Mouse (Mus musculus): ENCODE measurements at regions not wholly inside any gene's neighbourhood (a gene's known extent, or its start where the extent isn't known, plus 50 kb on each side); places are given as distances from the start of the nearest gene placed in this dataset.
"Not testable (repeated sequence)": the region's sequence is repeated elsewhere in the genome, so short reads cannot be mapped to it uniquely, and the experiment has no call there.

GRCm38 (mm10) chr6:37686094-37686493 lies 156.1 kb downstream of the Akr1d1 start:
- H3K36me3 ChIP-seq (ENCODE audit: control insufficient read depth, insufficient read depth, low read length), result no peaks in the 10 kb centered on the region
- ATAC-seq (ENCODE audit: low FRiP score, low TSS enrichment) (no peak), DNase-seq (no peak)
- H3K27ac ChIP-seq (replicated peaks; ENCODE audit: low read depth, low read length), result no peak overlapping the region
- no peaks in the 10 kb centered on the region for H3K27me3 ChIP-seq (ENCODE audit: control insufficient read depth, insufficient read depth, low read length)
- no peak overlapping the region for H3K4me3 ChIP-seq (replicated peaks; ENCODE audit: low read depth, low read length)
- H3K9me3 ChIP-seq (ENCODE audit: control insufficient read depth, low read length), result 0 out of 2 replicates have a peak, but pooled peaks cover 6% of the 10 kb centered on the region
- no peaks in the 10 kb centered on the region for H3K4me1 ChIP-seq (ENCODE audit: control insufficient read depth, insufficient read depth, low read length)
- WGBS, result 96% methylated on average over 14 of the region's 14 CpGs
- no peak overlapping the region for H3K9ac ChIP-seq (replicated peaks; ENCODE audit: low read length)
- H3K4me2 ChIP-seq (ENCODE audit: low read length), result no peak overlapping the region

- DNase-seq (no peak), ATAC-seq (ENCODE audit: low FRiP score, low TSS enrichment) (no peak)
- no peaks in the 10 kb centered on the region for H3K27me3 ChIP-seq (ENCODE audit: control insufficient read depth, insufficient read depth, low read length)
- H3K9me3 ChIP-seq (ENCODE audit: control insufficient read depth, low read length), result 0 out of 2 replicates have a peak, but pooled peaks cover 3% of the 10 kb centered on the region
- WGBS, result 27% methylated on average over 1 of the region's 1 CpGs
- no peak overlapping the region for H3K27ac ChIP-seq (replicated peaks; ENCODE audit: low read depth, low read length)
- no peak overlapping the region for H3K4me2 ChIP-seq (ENCODE audit: low read length)
- no peaks in the 10 kb centered on the region for H3K4me1 ChIP-seq (ENCODE audit: control insufficient read depth, insufficient read depth, low read length)
- no peaks in the 10 kb centered on the region for H3K36me3 ChIP-seq (ENCODE audit: control insufficient read depth, insufficient read depth, low read length)
- no peak overlapping the region for H3K9ac ChIP-seq (replicated peaks; ENCODE audit: low read length)
- no peak overlapping the region for H3K4me3 ChIP-seq (replicated peaks; ENCODE audit: low read depth, low read length)
These were observed 159.1 kb downstream of the Akr1d1 start for GRCm38 (mm10) chr6:37688866-37689617.

- DNase-seq (no peak), ATAC-seq (ENCODE audit: low FRiP score, low TSS enrichment) (no peak)
- H3K4me1 ChIP-seq (ENCODE audit: control insufficient read depth, insufficient read depth, low read length), result no peaks in the 10 kb centered on the region
- no peaks in the 10 kb centered on the region for H3K27me3 ChIP-seq (ENCODE audit: control insufficient read depth, insufficient read depth, low read length)
- H3K9ac ChIP-seq (replicated peaks; ENCODE audit: low read length), result no peak overlapping the region
- 0 out of 2 replicates have a peak, but pooled peaks cover 3% of the 10 kb centered on the region for H3K9me3 ChIP-seq (ENCODE audit: control insufficient read depth, low read length)
- no peak overlapping the region for H3K27ac ChIP-seq (replicated peaks; ENCODE audit: low read depth, low read length)
- H3K4me3 ChIP-seq (replicated peaks; ENCODE audit: low read depth, low read length), result no peak overlapping the region
- H3K4me2 ChIP-seq (ENCODE audit: low read length), result no peak overlapping the region
- no peaks in the 10 kb centered on the region for H3K36me3 ChIP-seq (ENCODE audit: control insufficient read depth, insufficient read depth, low read length)
These were observed 159.7 kb downstream of the Akr1d1 start for GRCm38 (mm10) chr6:37689696-37690095.

GRCm38 (mm10) chr6:37691976-37692644 lies 162.1 kb downstream of the Akr1d1 start:
- 92% methylated on average over 7 of the region's 7 CpGs for WGBS
- H3K4me1 ChIP-seq (ENCODE audit: control insufficient read depth, insufficient read depth, low read length), result no peaks in the 10 kb centered on the region
- H3K9me3 ChIP-seq (ENCODE audit: control insufficient read depth, low read length), result no peaks in the 10 kb centered on the region
- no peak for DNase-seq
- H3K4me2 ChIP-seq (ENCODE audit: low read length), result no peak overlapping the region
- no peak overlapping the region for H3K9ac ChIP-seq (replicated peaks; ENCODE audit: low read length)
- no peaks in the 10 kb centered on the region for H3K36me3 ChIP-seq (ENCODE audit: control insufficient read depth, insufficient read depth, low read length)
- H3K4me3 ChIP-seq (replicated peaks; ENCODE audit: low read depth, low read length), result no peak overlapping the region
- no peak for ATAC-seq (ENCODE audit: low FRiP score, low TSS enrichment)
- no peaks in the 10 kb centered on the region for H3K27me3 ChIP-seq (ENCODE audit: control insufficient read depth, insufficient read depth, low read length)
- no peak overlapping the region for H3K27ac ChIP-seq (replicated peaks; ENCODE audit: low read depth, low read length)

- ATAC-seq (ENCODE audit: low FRiP score, low TSS enrichment) (no peak), DNase-seq (no peak)
- Histone ChIP-seq H3K4me2 (ENCODE audit: low read length) (no peak overlapping the region), H3K9ac (replicated peaks; ENCODE audit: low read length) (no peak overlapping the region), H3K36me3 (ENCODE audit: control insufficient read depth, insufficient read depth, low read length) (no peaks in the 10 kb centered on the region), H3K4me3 (replicated peaks; ENCODE audit: low read depth, low read length) (no peak overlapping the region), H3K9me3 (ENCODE audit: control insufficient read depth, low read length) (no peaks in the 10 kb centered on the region), H3K4me1 (ENCODE audit: control insufficient read depth, insufficient read depth, low read length) (no peaks in the 10 kb centered on the region), H3K27me3 (ENCODE audit: control insufficient read depth, insufficient read depth, low read length) (no peaks in the 10 kb centered on the region), H3K27ac (replicated peaks; ENCODE audit: low read depth, low read length) (no peak overlapping the region)
- WGBS, result 60% methylated on average over 2 of the region's 2 CpGs
These were observed 162.8 kb downstream of the Akr1d1 start for GRCm38 (mm10) chr6:37692758-37693157.

- Histone ChIP-seq H3K9me3 (ENCODE audit: control insufficient read depth, low read length) (no peaks in the 10 kb centered on the region), H3K4me1 (ENCODE audit: control insufficient read depth, insufficient read depth, low read length) (no peaks in the 10 kb centered on the region), H3K9ac (replicated peaks; ENCODE audit: low read length) (no peak overlapping the region), H3K27me3 (ENCODE audit: control insufficient read depth, insufficient read depth, low read length) (no peaks in the 10 kb centered on the region), H3K36me3 (ENCODE audit: control insufficient read depth, insufficient read depth, low read length) (no peaks in the 10 kb centered on the region), H3K4me3 (replicated peaks; ENCODE audit: low read depth, low read length) (no peak overlapping the region), H3K4me2 (ENCODE audit: low read length) (no peak overlapping the region), H3K27ac (replicated peaks; ENCODE audit: low read depth, low read length) (no peak overlapping the region)
- DNase-seq, result no peak
- no peak for ATAC-seq (ENCODE audit: low FRiP score, low TSS enrichment)
These were observed 166.1 kb downstream of the Akr1d1 start for GRCm38 (mm10) chr6:37696074-37696473.

- no peak for DNase-seq
- no peaks in the 10 kb centered on the region for H3K27me3 ChIP-seq (ENCODE audit: control insufficient read depth, insufficient read depth, low read length)
- ATAC-seq (ENCODE audit: low FRiP score, low TSS enrichment), result no peak
- 91% methylated on average over 2 of the region's 2 CpGs for WGBS
- no peak overlapping the region for H3K4me2 ChIP-seq (ENCODE audit: low read length)
- H3K9ac ChIP-seq (replicated peaks; ENCODE audit: low read length), result no peak overlapping the region
- H3K36me3 ChIP-seq (ENCODE audit: control insufficient read depth, insufficient read depth, low read length), result no peaks in the 10 kb centered on the region
- H3K4me3 ChIP-seq (replicated peaks; ENCODE audit: low read depth, low read length), result no peak overlapping the region
- no peaks in the 10 kb centered on the region for H3K4me1 ChIP-seq (ENCODE audit: control insufficient read depth, insufficient read depth, low read length)
- peaks cover 4% of the 10 kb centered on the region for H3K9me3 ChIP-seq (ENCODE audit: control insufficient read depth, low read length)
- no peak overlapping the region for H3K27ac ChIP-seq (replicated peaks; ENCODE audit: low read depth, low read length)
These were observed 166.7 kb upstream of the Trim24 start for GRCm38 (mm10) chr6:37703946-37704345.

GRCm38 (mm10) chr6:37705733-37706145 lies 164.9 kb upstream of the Trim24 start:
- no peaks in the 10 kb centered on the region for H3K27me3 ChIP-seq (ENCODE audit: control insufficient read depth, insufficient read depth, low read length)

GRCm38 (mm10) chr6:37707671-37708070 lies 162.9 kb upstream of the Trim24 start:
- H3K9ac ChIP-seq (replicated peaks; ENCODE audit: low read length); H3K4me2 ChIP-seq (ENCODE audit: low read length); H3K27ac ChIP-seq (replicated peaks; ENCODE audit: low read depth, low read length); DNase-seq; ATAC-seq (ENCODE audit: low FRiP score, low TSS enrichment); H3K4me3 ChIP-seq (replicated peaks; ENCODE audit: low read depth, low read length); H3K4me1 ChIP-seq (ENCODE audit: control insufficient read depth, insufficient read depth, low read length); H3K27me3 ChIP-seq (ENCODE audit: control insufficient read depth, insufficient read depth, low read length); H3K36me3 ChIP-seq (ENCODE audit: control insufficient read depth, insufficient read depth, low read length); H3K9me3 ChIP-seq (ENCODE audit: control insufficient read depth, low read length): not testable (repeated sequence)
- WGBS, result 80% methylated on average over 1 of the region's 1 CpGs

More at GRCm38 (mm10) chr6:37705733-37706145, 164.9 kb upstream of the Trim24 start:
- Histone ChIP-seq H3K4me1 (ENCODE audit: control insufficient read depth, insufficient read depth, low read length) (no peaks in the 10 kb centered on the region), H3K27ac (replicated peaks; ENCODE audit: low read depth, low read length) (no peak overlapping the region), H3K4me2 (ENCODE audit: low read length) (no peak overlapping the region), H3K4me3 (replicated peaks; ENCODE audit: low read depth, low read length) (no peak overlapping the region), H3K9ac (replicated peaks; ENCODE audit: low read length) (no peak overlapping the region), H3K9me3 (ENCODE audit: control insufficient read depth, low read length) (peaks cover 4% of the 10 kb centered on the region), H3K36me3 (ENCODE audit: control insufficient read depth, insufficient read depth, low read length) (no peaks in the 10 kb centered on the region)
- WGBS, result 98% methylated on average over 1 of the region's 1 CpGs
- DNase-seq (no peak), ATAC-seq (ENCODE audit: low FRiP score, low TSS enrichment) (no peak)

Data from midbrain, embryonic 14.5 days (tissue).